ENCODE assay signal across 1 mouse cellular context in genomic region chr17:33811142-33811516, GRCm38 (mm10).
TF ChIP-seq lines count a peak whose summit lies in the region.

No protein-coding gene starts in this region.

TF ChIP-seq in CH12.LX, 34 proteins besides CTCF, POLR2A, EP300 and RAD21:
- TF ChIP-seq ZC3H11A (IDR thresholded peaks at IDR 0.05; ENCODE audit: low read depth, low read length) = no peak
- TF ChIP-seq MAZ (IDR thresholded peaks at IDR 0.05; ENCODE audit: low read depth, low read length) = no peak
- TF ChIP-seq UBTF (IDR thresholded peaks at IDR 0.05; ENCODE audit: low read depth, low read length) = no peak
- no peak for TF ChIP-seq SMC3 (IDR thresholded peaks at IDR 0.05; ENCODE audit: low read depth, low read length)
- no peak for TF ChIP-seq POLR2AphosphoS2 (IDR thresholded peaks at IDR 0.05; ENCODE audit: low read depth, low read length)
- TF ChIP-seq MXI1 (IDR thresholded peaks at IDR 0.05; ENCODE audit: low read depth, low read length) = no peak
- no peak for TF ChIP-seq BHLHE40 (IDR thresholded peaks at IDR 0.05; ENCODE audit: low read depth, low read length)
- TF ChIP-seq KAT2A (IDR thresholded peaks at IDR 0.05; ENCODE audit: insufficient replicate concordance, low read length) = no peak
- no peak for TF ChIP-seq MYC (IDR thresholded peaks at IDR 0.05; ENCODE audit: low read depth, low read length)
- no peak for TF ChIP-seq PAX5 (IDR thresholded peaks at IDR 0.05; ENCODE audit: low read length)
- no peak for TF ChIP-seq GABPA (IDR thresholded peaks at IDR 0.05; ENCODE audit: insufficient replicate concordance, low read depth, low read length)
- no peak for TF ChIP-seq HCFC1 (IDR thresholded peaks at IDR 0.05; ENCODE audit: low read depth, low read length)
- TF ChIP-seq ETS1 (conservative IDR thresholded peaks at IDR 0.05; ENCODE audit: low read depth, low read length) = no peak
- TF ChIP-seq MAFK (IDR thresholded peaks at IDR 0.05; ENCODE audit: insufficient replicate concordance, low read length) = no peak
- no peak for TF ChIP-seq ZKSCAN1 (IDR thresholded peaks at IDR 0.05; ENCODE audit: borderline replicate concordance, low read depth, low read length)
- TF ChIP-seq NRF1 (IDR thresholded peaks at IDR 0.05; ENCODE audit: low read depth, low read length) = no peak
